Mouse (Mus musculus) kidney, adult 9 months (tissue): ENCODE measurements around the gene Fgfr2.

Experiments
- DNase-seq: peaks from one replicate; pipeline ENCODE4 v3.0.0; 2022

Fgfr2 gene

GRCm38 (mm10) chr7:130586521-130587072, 2536.6 kb downstream of the Fgfr2 start:
- DNase-seq = no peak

GRCm38 (mm10) chr7:130578607-130579006, 2544.5 kb downstream of the Fgfr2 start:
- no peak for DNase-seq

GRCm38 (mm10) chr7:130578066-130578465, 2545.1 kb downstream of the Fgfr2 start:
- DNase-seq = no peak

- DNase-seq = peak; percentile 39
Measured at GRCm38 (mm10) chr7:130577388-130578003, 2545.7 kb downstream of the Fgfr2 start, which contains the start of gene Tacc2. Tacc2 (plus strand) TSS chr7:130577438.

- peak; percentile 37 for DNase-seq
Measured at GRCm38 (mm10) chr7:130576981-130577380, 2546.2 kb downstream of the Fgfr2 start.

GRCm38 (mm10) chr7:130574211-130574991, 2548.7 kb downstream of the Fgfr2 start:
- DNase-seq = peak; percentile 86

GRCm38 (mm10) chr7:130573746-130574145, 2549.4 kb downstream of the Fgfr2 start:
- no peak for DNase-seq

- DNase-seq = no peak
Measured at GRCm38 (mm10) chr7:130572821-130573220, 2550.3 kb downstream of the Fgfr2 start, which contains the start of gene Nsmce4a. Nsmce4a (minus strand) TSS chr7:130573118.

- peak; percentile 73 for DNase-seq
Measured at GRCm38 (mm10) chr7:130570472-130570871, 2552.7 kb downstream of the Fgfr2 start.

GRCm38 (mm10) chr7:130568783-130569436, 2554.2 kb downstream of the Fgfr2 start:
- no peak for DNase-seq

- DNase-seq = no peak
Measured at GRCm38 (mm10) chr7:130564596-130564995, 2558.6 kb downstream of the Fgfr2 start.

GRCm38 (mm10) chr7:130563880-130564279, 2559.3 kb downstream of the Fgfr2 start:
- DNase-seq = no peak

- no peak for DNase-seq
Measured at GRCm38 (mm10) chr7:130563276-130563675, 2559.9 kb downstream of the Fgfr2 start.

- DNase-seq = no peak
Measured at GRCm38 (mm10) chr7:130560933-130561332, 2562.2 kb downstream of the Fgfr2 start.

GRCm38 (mm10) chr7:130558592-130558991, 2564.6 kb downstream of the Fgfr2 start:
- DNase-seq = no peak

- no peak for DNase-seq
Measured at GRCm38 (mm10) chr7:130555597-130555996, 2567.6 kb downstream of the Fgfr2 start.

GRCm38 (mm10) chr7:130553321-130553720, 2569.8 kb downstream of the Fgfr2 start:
- no peak for DNase-seq

- no peak for DNase-seq
Measured at GRCm38 (mm10) chr7:130552780-130553179, 2570.4 kb downstream of the Fgfr2 start.

- no peak for DNase-seq
Measured at GRCm38 (mm10) chr7:130547635-130548175, 2575.4 kb downstream of the Fgfr2 start.

GRCm38 (mm10) chr7:130546791-130547484, 2576.2 kb downstream of the Fgfr2 start:
- peak; percentile 92 for DNase-seq

GRCm38 (mm10) chr7:130546421-130546790, 2576.7 kb downstream of the Fgfr2 start:
- DNase-seq = no peak

GRCm38 (mm10) chr7:130545893-130546292, 2577.3 kb downstream of the Fgfr2 start:
- DNase-seq = no peak
